Mouse (Mus musculus) midbrain, embryonic 10.5 days (tissue): ENCODE results near the gene Col11a1. TPM values are rescaled to one million over a fixed set of nuclear protein-coding genes. Genes with fewer than 3 reads are reported as not detected.
A peak's percentile ranks its signal among the peaks of the same experiment; 100 is the strongest.

Experiments
- DNase-seq: peaks from one replicate; pipeline ENCODE4 v3.0.0-alpha.2; 2017; ENCODE audit warnings: low spot score
- H3K27ac ChIP-seq: fragments of 300-500 bp; sonication (generic); replicated peaks from 2 replicates; pipeline ENCODE4 v1.5.1; 2016; ENCODE audit warnings: mild to moderate bottlenecking
- H3K27me3 ChIP-seq: fragments of 300-500 bp; sonication (generic); 2 replicates; pipeline ENCODE4 v1.6.1; 2016; ENCODE audit warnings: low read depth, mild to moderate bottlenecking; ENCODE audit not compliant: poor library complexity, severe bottlenecking
- H3K36me3 ChIP-seq: fragments of 300-500 bp; sonication (generic); 2 replicates; pipeline ENCODE4 v1.6.1; 2016; ENCODE audit warnings: mild to moderate bottlenecking, moderate library complexity
- H3K4me1 ChIP-seq: fragments of 300-500 bp; sonication (generic); 2 replicates; pipeline ENCODE4 v1.6.1; 2016
- H3K4me3 ChIP-seq: fragments of 300-500 bp; sonication (generic); 2 replicates; pipeline ENCODE4 v1.5.1; 2016; ENCODE audit warnings: mild to moderate bottlenecking, moderate library complexity
- H3K9me3 ChIP-seq: fragments of 300-500 bp; sonication (generic); replicated peaks from 2 replicates; pipeline ENCODE4 v1.6.1; 2016; ENCODE audit warnings: mild to moderate bottlenecking
- WGBS: fragments of 180-500 bp; shearing (Covaris S2); methylation state at CpG from one replicate; pipeline ENCODE4 v1.1.7; 2016; 5-methylcytosine and 5-hydroxymethylcytosine counted together
- polyA plus RNA-seq: library from polyadenylated mRNA; unstranded; fragments of >200 nt; fragmentation: Nextera tagmentation; extraction: Ambion mirVana; gene quantifications from 2 replicates; pipeline ENCODE4 v1.2.1, GENCODE M21; 2016

Gene Col11a1
- 14.4 and 17.7 TPM in 2 replicates for polyA plus RNA-seq

DNA sequence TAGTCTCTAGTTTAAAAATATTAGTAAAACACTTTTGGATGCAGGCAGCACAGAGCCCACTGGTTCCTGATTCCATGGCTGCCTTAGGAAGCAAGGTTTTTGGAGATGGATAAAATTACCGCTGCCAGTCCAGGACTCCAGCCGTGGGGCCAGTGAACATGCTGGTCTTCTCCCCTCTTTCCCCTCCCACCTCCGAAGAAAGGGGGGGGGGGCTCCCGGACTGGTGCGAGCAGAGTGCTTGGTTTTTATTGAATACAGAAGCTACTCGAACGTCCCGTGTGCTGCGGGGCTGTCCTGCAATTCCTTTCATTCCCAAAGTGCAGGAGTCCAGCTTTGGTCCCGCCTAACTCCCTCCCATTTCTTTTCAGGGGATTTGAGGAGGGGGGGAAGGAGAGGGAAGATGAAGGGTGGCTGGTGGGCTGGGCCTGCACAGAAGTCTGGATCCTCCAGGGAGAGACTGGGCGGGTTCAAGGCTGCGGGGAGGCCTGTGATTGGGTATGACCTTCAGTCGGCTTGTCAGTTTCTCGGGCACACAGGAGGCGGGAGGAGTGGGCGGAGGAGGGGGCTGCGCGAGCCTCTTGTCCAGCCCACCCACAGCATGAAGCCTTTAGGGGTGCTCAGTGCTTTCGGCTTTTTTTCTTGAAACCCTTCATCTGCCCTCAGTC, at the start of gene Col11a1:
Col11a1 (plus strand) TSS at position 570 of the 665 bp plus-strand sequence.
- no peaks in the 10 kb centered on the region for H3K36me3 ChIP-seq
- WGBS, result 0% methylated on average over 19 of the region's 19 CpGs
- H3K27me3 ChIP-seq, result no peaks in the 10 kb centered on the region
- DNase-seq, result peak; percentile 94
- peaks cover 25% of the 10 kb centered on the region for H3K4me1 ChIP-seq
- H3K4me3 ChIP-seq, result peak within 1 kb of the TSS; percentile 67
- H3K9me3 ChIP-seq, result no peaks in the 10 kb centered on the region
- peak within 1 kb of the TSS; percentile 86 for H3K27ac ChIP-seq

DNA sequence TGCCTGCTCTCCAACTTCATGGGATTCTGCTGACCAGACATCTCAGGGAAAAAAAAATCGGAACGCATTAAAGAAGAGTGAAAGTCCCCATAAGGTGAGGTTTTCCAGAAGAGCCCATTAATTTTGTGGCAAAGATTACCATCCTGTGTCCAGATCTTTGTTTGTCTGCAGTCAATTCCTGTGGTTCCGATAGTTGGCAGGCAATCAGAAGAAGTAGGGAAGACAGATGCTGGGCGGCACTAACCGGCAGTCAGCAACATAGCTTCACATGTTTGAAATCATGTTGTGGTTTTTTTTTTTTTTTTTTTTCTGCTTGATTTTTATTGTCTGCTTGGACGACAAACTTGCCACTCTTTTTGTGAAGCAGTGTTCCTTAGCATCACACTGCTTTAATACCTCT, 39.4 kb upstream of the Col11a1 start:
- no peak for DNase-seq
- no peaks in the 10 kb centered on the region for H3K9me3 ChIP-seq
- H3K4me1 ChIP-seq, result no peaks in the 10 kb centered on the region
- H3K36me3 ChIP-seq, result no peaks in the 10 kb centered on the region
- no peaks in the 10 kb centered on the region for H3K27me3 ChIP-seq
- H3K27ac ChIP-seq, result no peak overlapping the region
- 86% methylated on average over 6 of the region's 6 CpGs for WGBS
- no peak overlapping the region for H3K4me3 ChIP-seq

DNA sequence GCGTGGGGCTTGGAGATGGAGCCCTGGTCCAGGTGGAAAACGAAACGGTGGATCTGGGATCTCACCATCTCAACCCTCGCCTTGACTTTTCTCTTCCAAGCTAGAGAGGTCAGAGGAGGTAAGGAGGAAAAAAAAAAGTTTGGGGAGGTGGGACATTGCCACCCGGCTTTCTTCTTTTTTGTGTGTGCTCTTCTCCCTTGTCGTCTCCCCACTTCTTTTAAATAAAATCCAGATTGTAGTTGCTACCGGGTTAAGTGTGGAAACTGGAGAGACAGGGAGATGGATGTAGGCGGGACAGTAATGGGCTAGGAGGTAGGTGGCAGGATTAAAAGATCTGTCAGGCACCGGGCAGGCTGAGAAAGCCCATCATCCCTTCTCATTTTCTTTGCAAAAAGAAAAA, 546 bp downstream of the Col11a1 start:
- Histone ChIP-seq H3K27me3 (no peaks in the 10 kb centered on the region), H3K36me3 (no peaks in the 10 kb centered on the region), H3K4me3 (peak overlapping the region; percentile 67), H3K27ac (peak overlapping the region; percentile 86), H3K9me3 (no peaks in the 10 kb centered on the region), H3K4me1 (peaks cover 25% of the 10 kb centered on the region)
- no peak for DNase-seq
- WGBS, result under 1% methylated on average over 9 of the region's 9 CpGs

DNA sequence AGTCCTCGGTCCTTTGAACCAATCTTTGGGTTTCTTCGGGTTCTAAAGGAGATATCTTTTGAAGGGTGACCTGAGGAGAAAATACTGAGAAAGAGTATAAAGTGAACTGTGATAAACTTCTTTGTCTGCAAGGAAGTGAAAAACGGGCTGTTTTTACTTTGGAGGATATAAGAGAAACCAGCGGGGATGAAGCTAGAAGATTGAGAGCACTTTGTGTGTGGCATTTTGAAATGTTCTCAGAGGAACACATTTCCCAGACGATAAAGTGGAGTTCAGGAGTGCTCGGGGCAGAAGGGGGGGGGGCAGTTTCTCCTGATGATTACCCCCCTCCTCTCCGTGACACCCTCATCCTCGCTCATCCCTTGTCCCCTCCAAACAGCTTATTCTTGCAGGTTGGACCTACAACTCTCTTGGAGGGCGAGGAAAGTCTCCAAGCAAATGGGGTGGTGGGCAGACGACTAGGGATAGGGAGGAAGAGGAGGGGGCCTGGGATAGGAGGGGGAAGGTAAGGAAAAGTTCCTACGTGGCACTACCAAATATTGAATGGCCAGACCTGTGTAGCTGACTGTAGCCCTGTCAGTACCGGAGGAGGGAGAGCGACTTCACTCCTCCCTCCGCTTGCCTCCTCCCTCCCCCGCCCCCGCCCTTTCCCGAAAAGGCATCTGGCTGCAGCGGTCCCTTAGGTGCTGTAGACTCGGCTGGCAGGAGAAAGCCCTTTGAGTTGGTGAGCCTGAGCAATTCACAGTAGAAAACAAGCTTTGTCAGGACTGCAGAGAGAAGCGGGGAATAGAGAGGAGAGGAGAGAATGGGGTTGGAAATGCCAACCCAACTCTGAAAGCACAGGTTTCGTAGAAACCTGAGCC, 1.2 kb downstream of the Col11a1 start:
- H3K27me3 ChIP-seq, result no peaks in the 10 kb centered on the region
- no peaks in the 10 kb centered on the region for H3K36me3 ChIP-seq
- peak; percentile 51 for DNase-seq
- peak overlapping the region; percentile 71 for H3K27ac ChIP-seq
- H3K9me3 ChIP-seq, result no peaks in the 10 kb centered on the region
- H3K4me3 ChIP-seq, result peak overlapping the region; percentile 67
- H3K4me1 ChIP-seq, result peaks cover 25% of the 10 kb centered on the region
- WGBS, result under 1% methylated on average over 21 of the region's 21 CpGs

DNA sequence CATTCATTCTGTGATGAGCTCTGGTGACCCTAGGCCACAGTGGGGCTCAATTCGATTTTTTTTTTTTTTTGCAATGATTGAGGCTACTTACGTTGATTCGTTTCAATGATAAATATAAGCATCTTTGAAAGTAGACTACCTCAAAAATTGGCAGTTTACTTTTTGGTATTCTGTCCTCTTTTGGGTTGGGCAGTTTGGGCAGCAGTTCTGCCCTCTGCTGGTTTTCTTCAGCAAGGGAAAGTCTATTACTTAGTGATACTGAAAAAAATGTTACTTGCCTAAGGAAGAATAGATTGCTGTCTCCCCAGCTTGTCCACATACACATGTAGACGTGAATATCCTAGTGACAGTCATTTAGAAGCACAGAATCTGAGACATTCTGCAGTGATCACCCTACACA, 2.0 kb downstream of the Col11a1 start:
- 9% methylated on average over 4 of the region's 4 CpGs for WGBS

DNA sequence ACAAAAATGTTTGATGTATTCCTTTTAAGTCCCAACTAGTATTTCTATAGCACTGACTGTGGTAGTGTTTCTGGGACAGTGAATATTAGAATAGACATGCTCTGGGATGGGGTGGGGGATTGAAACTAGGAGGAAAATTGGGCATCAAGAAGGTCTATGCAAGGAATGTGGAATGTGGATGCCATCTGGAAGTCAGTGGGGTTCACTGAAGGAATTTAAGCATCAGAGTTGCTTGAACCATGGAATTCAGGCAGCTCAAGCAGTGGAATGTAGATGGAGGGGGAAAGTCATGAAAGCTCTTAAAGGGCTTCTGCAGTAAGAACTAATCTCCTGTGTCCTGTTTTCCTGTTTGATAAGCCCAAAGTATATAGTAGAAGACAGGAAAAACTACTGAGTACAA, 22.1 kb downstream of the Col11a1 start:
- no peak overlapping the region for H3K4me3 ChIP-seq
- H3K4me1 ChIP-seq, result no peaks in the 10 kb centered on the region
- no peaks in the 10 kb centered on the region for H3K9me3 ChIP-seq
- no peaks in the 10 kb centered on the region for H3K27me3 ChIP-seq
- DNase-seq, result no peak
- no peaks in the 10 kb centered on the region for H3K36me3 ChIP-seq
- H3K27ac ChIP-seq, result no peak overlapping the region

More for the DNA sequence above, 2.0 kb downstream of the Col11a1 start:
- Histone ChIP-seq H3K9me3 (no peaks in the 10 kb centered on the region), H3K4me3 (peak overlapping the region; percentile 67), H3K27me3 (no peaks in the 10 kb centered on the region), H3K27ac (peak overlapping the region; percentile 71), H3K4me1 (peaks cover 25% of the 10 kb centered on the region), H3K36me3 (no peaks in the 10 kb centered on the region)
- DNase-seq, result peak; percentile 24

DNA sequence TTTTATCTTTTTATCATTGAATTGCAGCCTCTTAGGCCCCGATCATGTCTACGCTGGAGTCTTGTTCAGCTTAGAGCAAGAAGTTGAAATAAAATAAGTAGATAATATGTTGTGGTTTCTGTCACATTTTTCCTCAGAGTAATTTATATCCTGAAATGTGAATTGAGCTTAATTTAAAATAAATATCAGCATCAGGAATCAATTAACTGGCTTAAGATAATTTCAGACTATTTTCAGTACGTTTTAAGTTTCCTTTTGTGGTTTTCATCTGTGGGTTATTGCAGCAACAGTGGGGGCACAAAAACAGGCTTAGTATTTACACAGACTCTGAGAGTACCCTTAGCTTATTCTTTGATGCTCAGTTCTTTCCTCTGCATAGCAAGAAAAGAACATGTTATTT, 23.2 kb downstream of the Col11a1 start:
- no peaks in the 10 kb centered on the region for H3K4me1 ChIP-seq
- H3K27me3 ChIP-seq, result no peaks in the 10 kb centered on the region
- no peak overlapping the region for H3K27ac ChIP-seq
- H3K9me3 ChIP-seq, result no peaks in the 10 kb centered on the region
- WGBS, result 80% methylated on average over 3 of the region's 3 CpGs
- no peak for DNase-seq
- no peak overlapping the region for H3K4me3 ChIP-seq
- H3K36me3 ChIP-seq, result no peaks in the 10 kb centered on the region

DNA sequence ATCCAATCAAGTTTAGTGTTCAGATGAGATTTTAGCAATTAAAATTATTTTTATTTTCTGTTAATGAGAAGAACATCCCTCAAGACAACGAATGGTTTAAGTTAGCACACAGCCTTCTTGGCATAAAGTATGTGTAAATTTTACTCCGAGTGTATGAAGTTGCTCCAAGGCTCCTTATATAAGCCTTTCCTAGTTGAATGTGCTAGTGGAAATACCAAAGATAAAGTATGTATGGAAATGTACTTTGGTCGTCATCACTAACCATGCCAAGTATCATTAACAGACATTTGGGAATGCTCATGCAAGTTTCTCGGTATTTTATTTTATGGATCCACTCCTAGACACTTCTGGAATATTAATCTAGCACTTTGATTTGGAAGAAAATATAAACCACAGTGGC, 34.8 kb downstream of the Col11a1 start:
- Histone ChIP-seq H3K4me1 (no peaks in the 10 kb centered on the region), H3K9me3 (no peaks in the 10 kb centered on the region), H3K4me3 (no peak overlapping the region), H3K36me3 (no peaks in the 10 kb centered on the region), H3K27ac (no peak overlapping the region), H3K27me3 (no peaks in the 10 kb centered on the region)
- WGBS, result 90% methylated on average over 4 of the region's 4 CpGs
- DNase-seq, result no peak

DNA sequence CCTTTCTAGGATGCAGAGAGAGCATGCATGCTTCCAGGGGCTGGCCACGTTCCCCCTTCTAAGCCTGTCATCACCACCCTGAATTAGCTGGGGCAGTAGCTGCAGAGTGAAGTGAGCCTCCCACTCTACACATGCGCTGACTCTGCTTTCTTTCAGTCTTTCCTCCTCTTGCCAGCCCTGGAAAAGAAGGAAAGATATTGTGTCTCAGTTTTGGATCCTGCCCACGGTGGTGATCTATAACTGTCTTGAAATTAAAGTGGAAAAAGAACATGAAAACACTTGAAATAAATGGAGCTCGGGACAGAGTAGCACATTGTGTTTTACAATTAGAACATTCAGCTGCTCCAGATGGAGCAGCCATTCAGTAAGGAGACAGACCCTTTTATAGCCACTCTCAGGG, 35.2 kb downstream of the Col11a1 start:
- no peak overlapping the region for H3K4me3 ChIP-seq
- WGBS, result 73% methylated on average over 4 of the region's 4 CpGs
- DNase-seq, result no peak
- H3K27me3 ChIP-seq, result no peaks in the 10 kb centered on the region
- no peaks in the 10 kb centered on the region for H3K9me3 ChIP-seq
- no peak overlapping the region for H3K27ac ChIP-seq
- H3K4me1 ChIP-seq, result no peaks in the 10 kb centered on the region
- H3K36me3 ChIP-seq, result no peaks in the 10 kb centered on the region

DNA sequence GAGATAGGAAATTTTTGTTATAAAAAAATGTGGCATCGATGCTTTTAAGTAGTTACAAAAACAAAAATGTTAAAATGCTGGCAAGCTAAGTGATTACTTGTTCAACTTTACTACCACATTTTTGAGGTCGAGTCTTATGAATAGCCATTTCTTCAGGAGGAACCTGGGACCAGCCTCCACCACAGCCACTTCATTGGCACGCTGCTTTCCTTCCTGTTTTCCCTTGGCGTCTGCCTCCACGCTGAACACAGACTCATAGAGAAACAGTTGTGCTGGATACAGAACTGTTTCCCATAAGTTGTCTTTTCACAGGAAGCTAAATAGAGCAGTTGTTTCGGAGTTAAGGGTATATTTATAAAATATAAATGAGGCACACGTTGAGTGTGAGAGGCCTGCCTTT, 69.0 kb downstream of the Col11a1 start:
- H3K27me3 ChIP-seq, result no peaks in the 10 kb centered on the region
- DNase-seq, result no peak
- no peaks in the 10 kb centered on the region for H3K36me3 ChIP-seq
- no peak overlapping the region for H3K4me3 ChIP-seq
- no peaks in the 10 kb centered on the region for H3K4me1 ChIP-seq
- H3K27ac ChIP-seq, result no peak overlapping the region
- WGBS, result 87% methylated on average over 7 of the region's 7 CpGs
- H3K9me3 ChIP-seq, result no peaks in the 10 kb centered on the region

DNA sequence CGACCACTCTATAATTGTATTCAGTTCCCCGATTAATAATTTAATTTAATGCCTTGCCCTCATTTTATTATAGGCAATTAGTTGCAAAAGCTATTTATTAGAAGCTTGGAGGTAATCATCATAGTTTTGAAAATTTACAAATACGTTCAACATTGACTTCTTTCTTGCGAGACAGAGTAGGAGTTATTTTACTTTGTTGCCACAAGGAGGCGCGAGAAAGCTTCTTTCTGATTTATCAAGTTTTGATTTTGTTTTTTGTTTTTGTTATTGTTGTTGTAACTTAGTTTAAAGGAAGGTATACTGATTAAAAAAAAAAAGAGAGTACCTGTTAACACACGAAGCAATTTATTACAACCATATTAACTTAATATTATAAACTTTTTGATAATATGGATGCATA, 76.8 kb downstream of the Col11a1 start:
- no peaks in the 10 kb centered on the region for H3K9me3 ChIP-seq
- DNase-seq, result no peak
- H3K4me3 ChIP-seq, result no peak overlapping the region
- H3K36me3 ChIP-seq, result 0 out of 2 replicates have a peak, but pooled peaks cover 2% of the 10 kb centered on the region
- H3K27me3 ChIP-seq, result no peaks in the 10 kb centered on the region
- no peak overlapping the region for H3K27ac ChIP-seq
- 27% methylated on average over 7 of the region's 7 CpGs for WGBS
- H3K4me1 ChIP-seq, result no peaks in the 10 kb centered on the region

DNA sequence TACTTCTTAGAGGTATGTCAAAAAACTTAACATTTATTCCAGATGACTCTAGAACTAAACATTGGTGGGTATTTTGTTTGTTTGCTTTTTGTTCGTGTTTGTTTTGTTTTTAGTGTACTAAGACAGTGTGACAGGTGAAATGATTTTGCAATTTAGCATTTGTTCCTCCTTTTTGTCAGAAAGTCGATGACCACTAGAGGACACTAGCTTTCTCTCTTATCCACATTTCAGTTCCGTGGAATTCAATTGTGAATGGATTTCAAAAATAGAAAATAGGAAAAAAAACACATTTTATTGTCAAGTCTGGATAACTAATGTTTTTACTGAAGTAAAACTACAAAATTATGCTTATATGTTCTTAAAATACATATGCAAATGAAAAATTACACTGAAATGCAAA, 116.8 kb downstream of the Col11a1 start:
- Histone ChIP-seq H3K4me3 (no peak overlapping the region), H3K36me3 (no peaks in the 10 kb centered on the region), H3K4me1 (no peaks in the 10 kb centered on the region), H3K27ac (no peak overlapping the region), H3K27me3 (no peaks in the 10 kb centered on the region), H3K9me3 (no peaks in the 10 kb centered on the region)
- DNase-seq, result no peak
- WGBS, result 21% methylated on average over 3 of the region's 3 CpGs
